Mouse (Mus musculus): Measurements from ENCODE around the gene Csrp1. TPM values are rescaled to one million over a fixed set of nuclear protein-coding genes. Genes with fewer than 3 reads are reported as not detected.

Csrp1 gene
- total RNA-seq, 2 experiments from 2014 or later = 48.0 to 56.7 TPM

DNA sequence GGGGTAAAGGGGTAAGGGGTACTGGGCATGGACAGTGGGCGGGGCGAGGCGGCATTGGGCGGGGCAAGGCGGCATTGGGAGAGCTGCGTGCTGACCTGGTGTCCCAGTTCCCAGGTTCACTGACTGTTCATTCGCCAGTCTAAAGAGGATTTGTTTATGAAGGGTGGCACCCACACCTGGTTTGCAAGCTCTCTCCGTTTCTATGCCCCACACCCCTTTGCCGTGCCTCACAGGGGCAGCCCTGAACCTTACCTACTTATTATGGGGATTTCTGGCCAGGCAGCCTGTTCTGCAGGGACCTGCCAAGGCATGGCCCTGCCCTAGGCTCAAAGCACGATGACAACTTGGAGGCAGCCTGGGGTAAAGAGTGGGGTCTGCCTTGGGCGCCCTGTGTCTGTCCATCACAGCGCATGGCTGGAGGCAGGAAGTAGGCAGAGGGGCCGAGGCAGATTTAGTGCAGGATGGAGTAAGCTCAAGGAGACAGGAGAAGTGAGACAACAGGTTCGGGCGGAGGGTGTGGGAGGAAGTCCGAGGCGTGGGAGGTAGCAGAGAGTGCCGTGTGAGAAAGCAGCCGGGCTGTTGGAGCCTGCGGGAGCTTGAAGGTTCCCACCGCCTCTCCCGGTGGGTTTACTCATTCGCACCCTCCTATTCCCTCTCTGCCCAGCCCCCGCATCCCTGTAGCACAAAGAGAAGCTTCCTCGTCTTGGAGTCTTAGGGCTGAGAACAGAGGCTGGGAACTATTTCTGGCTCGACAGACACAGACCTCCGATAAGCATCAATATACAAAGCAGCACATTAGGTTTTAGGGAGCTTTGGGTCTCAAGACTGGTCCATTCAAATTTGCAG is 73.7 kb downstream of the Csrp1 start:
- no peak for DNase-seq (ENCODE audit: low spot score)
- intact Hi-C loops (cut with DNase I) = no loop called here

DNA sequence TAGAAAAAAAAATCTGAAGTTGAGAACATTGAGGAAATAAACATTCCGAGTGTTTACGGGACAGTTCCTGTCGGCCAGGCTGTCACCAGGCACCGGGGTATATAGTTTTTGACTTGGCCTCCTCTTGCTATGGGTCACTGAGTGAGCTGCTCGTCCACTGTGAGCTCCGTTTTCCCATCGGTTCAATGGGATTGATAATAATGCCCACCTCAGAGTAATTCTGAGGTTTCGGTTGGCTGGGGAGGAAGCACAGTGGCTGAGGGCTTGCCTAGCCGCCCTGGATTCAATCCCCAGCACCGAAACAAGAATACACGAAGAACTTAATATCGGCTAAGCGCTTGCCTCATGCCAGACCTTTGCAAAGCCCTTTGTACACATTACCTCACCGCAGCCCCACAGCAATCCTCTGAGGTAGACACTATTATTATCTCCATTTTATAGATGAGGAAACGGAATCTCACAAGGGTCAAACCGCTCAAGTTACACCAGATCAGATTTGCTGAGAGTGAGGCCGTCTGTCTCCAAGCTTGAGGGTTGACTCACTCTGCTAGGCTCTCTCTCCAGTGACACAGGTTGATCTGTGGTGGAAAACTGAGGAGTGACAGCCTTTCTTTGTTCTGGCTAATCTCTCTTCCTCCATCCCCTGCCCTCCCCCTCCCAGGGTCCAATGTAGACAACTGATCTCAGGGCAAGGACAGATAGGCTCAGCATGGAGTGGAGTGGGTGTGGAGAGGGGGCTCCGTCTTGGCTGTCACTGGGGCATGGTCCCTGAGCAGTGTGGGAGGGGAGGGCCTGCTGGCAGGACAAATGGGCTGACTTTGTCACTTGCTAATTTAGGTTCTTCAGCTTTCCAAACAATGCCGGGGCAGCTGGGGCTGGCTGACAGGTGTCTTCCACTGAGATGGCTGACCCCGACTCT is 74.6 kb downstream of the Csrp1 start:
- no peak for DNase-seq (ENCODE audit: low spot score)
- intact Hi-C loops (cut with DNase I) = no loop called here

GRCm38 (mm10) chr1:135798492-135798891 is 78.6 kb downstream of the Csrp1 start:
- no peak for DNase-seq (ENCODE audit: low spot score)
- intact Hi-C loops (cut with DNase I) = no loop called here

- intact Hi-C loops (cut with DNase I) = no loop called here
- no peak for DNase-seq (ENCODE audit: low spot score)
Observed at GRCm38 (mm10) chr1:135799109-135799627, 79.3 kb downstream of the Csrp1 start.

GRCm38 (mm10) chr1:135800192-135800950 is 80.5 kb downstream of the Csrp1 start:
- DNase-seq (ENCODE audit: low spot score) = no peak
- intact Hi-C loops (cut with DNase I) = no loop called here

Other genes with a start within 250 kb of the Csrp1 start
- gene Nav1, start 112.8 kb upstream of the Csrp1 start, total RNA-seq (2021) = 10 to 100 TPM; 19.6 to 19.8 TPM
- gene Phlda3, start 46.1 kb downstream of the Csrp1 start, total RNA-seq (2021) = 10 to 100 TPM; 12.9 to 14.6 TPM
- 1 to 10 TPM; 2.0 to 2.3 TPM for gene Tnni1, start 59.4 kb downstream of the Csrp1 start, total RNA-seq (2021)
- gene Lad1, start 98.5 kb downstream of the Csrp1 start, total RNA-seq (2021) = 1 to 10 TPM; 5.6 to 6.0 TPM
- gene Tnnt2, start 116.3 kb downstream of the Csrp1 start, total RNA-seq (2021) = 1,000 to 10,000 TPM; 8,717 to 8,772 TPM
- not detected for gene Pkp1, start 199.1 kb downstream of the Csrp1 start, total RNA-seq (2021)